Mouse (Mus musculus) embryonic facial prominence, embryonic 15.5 days (tissue): Measurements from ENCODE around the gene Nupl1. TPM values are rescaled to one million over a fixed set of nuclear protein-coding genes. Genes with fewer than 3 reads are reported as not detected.

Experiments used
- ATAC-seq: fragments of 200-750 bp; cut with Nextera tagmentation; 2 replicates; pipeline ENCODE4 v1.8.0; 2017; ENCODE audit warnings: low read depth, moderate TSS enrichment; ENCODE audit not compliant: insufficient number of reproducible peaks, low FRiP score, low TSS enrichment
- H3K27ac ChIP-seq: fragments of 300-500 bp; sonication (generic); replicated peaks from 2 replicates; pipeline ENCODE4 v1.5.1; 2015; ENCODE audit warnings: mild to moderate bottlenecking, inconsistent platforms
- H3K27me3 ChIP-seq: fragments of 300-500 bp; sonication (generic); 2 replicates; pipeline ENCODE4 v1.6.1; 2015; ENCODE audit warnings: inconsistent platforms
- H3K36me3 ChIP-seq: fragments of 300-500 bp; sonication (generic); 2 replicates; pipeline ENCODE4 v1.6.1; 2015; ENCODE audit warnings: mild to moderate bottlenecking, inconsistent platforms
- H3K4me1 ChIP-seq: fragments of 300-500 bp; sonication (generic); 2 replicates; pipeline ENCODE4 v1.6.1; 2015; ENCODE audit warnings: inconsistent platforms
- H3K4me2 ChIP-seq: fragments of 300-500 bp; sonication (generic); replicated peaks from 2 replicates; pipeline ENCODE4 v1.6.1; 2015; ENCODE audit warnings: mild to moderate bottlenecking, inconsistent platforms
- H3K4me3 ChIP-seq: fragments of 300-500 bp; sonication (generic); replicated peaks from 2 replicates; pipeline ENCODE4 v1.5.1; 2015; ENCODE audit warnings: mild to moderate bottlenecking, inconsistent platforms
- H3K9ac ChIP-seq: fragments of 300-500 bp; sonication (generic); 2 replicates; pipeline ENCODE4 v1.6.1; 2015; ENCODE audit warnings: inconsistent platforms
- H3K9me3 ChIP-seq: fragments of 300-500 bp; sonication (generic); replicated peaks from 2 replicates; pipeline ENCODE4 v1.6.1; 2016; ENCODE audit warnings: inconsistent platforms
- WGBS: fragments of 180-500 bp; shearing (Covaris S2); methylation state at CpG from one replicate; pipeline ENCODE4 v1.1.7; 2015; 5-methylcytosine and 5-hydroxymethylcytosine counted together
- polyA plus RNA-seq: library from polyadenylated mRNA; unstranded; fragments of >200 nt; fragmentation: Nextera tagmentation; extraction: Ambion mirVana; gene quantifications from 2 replicates; pipeline ENCODE4 v1.2.1, GENCODE M21; 2015

Nupl1 gene
- polyA plus RNA-seq, 1 experiment from 2014 or later, result not detected

DNA sequence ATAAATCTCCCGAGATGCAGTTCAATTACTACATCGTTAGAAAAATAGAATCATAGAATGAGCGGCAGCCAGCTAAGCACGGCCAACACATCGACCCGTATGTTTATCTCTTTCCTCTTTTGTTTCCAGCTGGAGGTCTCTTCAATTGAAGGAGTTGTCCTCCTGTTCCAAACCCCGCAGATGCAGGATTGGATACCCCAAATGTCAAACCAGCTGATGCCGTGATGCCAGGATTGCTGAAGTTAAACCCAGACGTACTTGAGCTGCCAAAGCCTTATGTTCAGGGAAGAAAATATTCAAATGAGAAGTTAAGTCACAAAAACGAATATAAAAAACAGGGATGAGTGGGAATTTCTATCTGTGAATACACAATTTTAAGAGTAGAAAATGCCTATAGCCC lies 31.3 kb downstream of the Nupl1 start:
- WGBS, result 90% methylated on average over 10 of the region's 10 CpGs
- Histone ChIP-seq H3K4me3 (no peak overlapping the region), H3K9me3 (no peaks in the 10 kb centered on the region), H3K27ac (no peak overlapping the region), H3K4me1 (no peaks in the 10 kb centered on the region), H3K27me3 (no peaks in the 10 kb centered on the region), H3K36me3 (peaks cover 27% of the 10 kb centered on the region), H3K4me2 (no peak overlapping the region), H3K9ac (no peak overlapping the region)
- ATAC-seq, result no peak

DNA sequence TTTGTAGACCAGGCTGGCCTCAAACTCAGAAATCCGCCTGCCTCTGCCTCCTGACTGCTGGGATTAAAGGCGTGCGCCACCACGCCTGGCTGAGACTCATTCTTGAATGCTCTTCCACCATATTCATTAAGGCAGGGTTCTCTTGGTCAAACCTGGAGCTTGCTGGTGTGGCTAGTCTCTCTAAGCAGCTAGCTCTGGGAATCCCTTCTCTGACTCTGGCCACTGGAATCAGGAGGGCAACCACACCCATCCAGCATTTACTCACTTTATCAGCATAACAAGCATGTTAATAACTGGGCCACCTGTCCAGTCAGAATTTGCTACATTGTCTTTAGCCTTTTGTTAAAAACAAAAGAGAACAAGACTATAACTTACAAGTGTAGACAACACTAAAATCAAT lies 33.6 kb downstream of the Nupl1 start:
- 97% methylated on average over 4 of the region's 4 CpGs for WGBS
- ATAC-seq, result no peak
- Histone ChIP-seq H3K36me3 (peaks cover 27% of the 10 kb centered on the region), H3K27ac (no peak overlapping the region), H3K4me1 (no peaks in the 10 kb centered on the region), H3K4me2 (no peak overlapping the region), H3K9ac (no peak overlapping the region), H3K4me3 (no peak overlapping the region), H3K9me3 (no peaks in the 10 kb centered on the region), H3K27me3 (no peaks in the 10 kb centered on the region)

DNA sequence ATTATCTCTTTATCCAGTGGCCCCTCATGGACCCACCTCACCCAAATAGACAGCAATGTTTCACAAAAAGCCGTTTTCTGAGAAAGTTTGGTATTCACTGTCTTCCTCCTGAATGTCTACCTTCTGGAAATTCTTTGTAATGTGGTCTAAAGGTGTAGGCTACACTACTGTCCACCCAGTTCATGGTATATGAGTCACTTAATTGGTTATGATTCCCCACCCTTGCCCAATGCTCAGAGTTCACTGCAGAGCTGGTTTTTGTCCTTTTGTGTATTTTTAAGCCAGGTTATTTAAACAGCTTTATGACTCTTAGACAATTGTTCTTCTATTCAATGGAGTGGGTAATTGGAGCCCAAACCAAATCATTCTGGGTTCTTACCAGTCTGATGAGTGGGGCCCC lies 35.1 kb downstream of the Nupl1 start:
- Histone ChIP-seq H3K4me2 (no peak overlapping the region), H3K9me3 (no peaks in the 10 kb centered on the region), H3K27me3 (no peaks in the 10 kb centered on the region), H3K4me1 (no peaks in the 10 kb centered on the region), H3K36me3 (peaks cover 22% of the 10 kb centered on the region), H3K27ac (no peak overlapping the region), H3K9ac (no peak overlapping the region), H3K4me3 (no peak overlapping the region)
- 86% methylated on average over 1 of the region's 1 CpGs for WGBS
- ATAC-seq, result no peak

DNA sequence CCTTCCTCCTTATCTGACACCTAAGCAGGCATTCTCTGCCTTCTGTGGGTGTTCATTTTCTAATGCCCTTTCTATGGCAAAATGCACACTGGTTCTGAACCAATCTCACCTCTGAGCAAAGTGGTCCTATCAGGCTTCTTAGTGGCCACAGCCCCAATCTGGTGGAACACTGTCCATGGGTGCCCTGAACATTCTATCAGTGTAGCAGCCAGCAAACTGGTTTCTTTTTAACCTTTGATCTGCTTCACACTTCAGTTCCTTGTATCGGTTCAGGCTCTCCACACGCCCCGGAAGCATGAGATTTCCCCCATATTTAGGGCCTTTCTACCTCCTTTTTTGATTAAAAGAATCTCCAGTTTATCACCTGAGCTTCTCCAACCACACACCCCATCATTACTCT lies 36.2 kb downstream of the Nupl1 start:
- H3K4me2 ChIP-seq, result no peak overlapping the region
- 93% methylated on average over 3 of the region's 3 CpGs for WGBS

DNA sequence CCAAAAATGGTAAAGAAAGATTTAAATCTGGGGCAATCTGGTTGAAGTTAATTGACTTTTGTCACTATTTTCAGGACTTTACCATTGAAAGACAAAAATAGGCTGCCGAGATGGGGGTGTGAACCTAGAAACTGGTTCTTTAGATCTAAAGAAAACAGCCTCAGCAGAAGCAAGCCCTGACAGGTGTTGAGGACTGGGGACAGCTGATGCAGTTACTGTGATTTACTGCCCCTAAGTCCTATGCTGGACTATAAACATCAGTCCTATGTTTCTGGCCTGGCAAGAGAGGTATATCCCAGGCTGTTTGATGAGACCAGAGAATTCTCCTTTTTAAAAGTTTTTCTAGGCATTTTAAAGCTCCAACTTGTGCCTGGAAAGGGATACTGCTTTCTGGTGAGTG lies 37.2 kb downstream of the Nupl1 start:
- ATAC-seq, result no peak

More for the DNA sequence above, 36.2 kb downstream of the Nupl1 start:
- peaks cover 19% of the 10 kb centered on the region for H3K36me3 ChIP-seq
- H3K4me3 ChIP-seq, result no peak overlapping the region
- no peaks in the 10 kb centered on the region for H3K9me3 ChIP-seq
- no peak overlapping the region for H3K27ac ChIP-seq
- ATAC-seq, result no peak
- no peak overlapping the region for H3K9ac ChIP-seq
- H3K4me1 ChIP-seq, result no peaks in the 10 kb centered on the region
- H3K27me3 ChIP-seq, result no peaks in the 10 kb centered on the region

DNA sequence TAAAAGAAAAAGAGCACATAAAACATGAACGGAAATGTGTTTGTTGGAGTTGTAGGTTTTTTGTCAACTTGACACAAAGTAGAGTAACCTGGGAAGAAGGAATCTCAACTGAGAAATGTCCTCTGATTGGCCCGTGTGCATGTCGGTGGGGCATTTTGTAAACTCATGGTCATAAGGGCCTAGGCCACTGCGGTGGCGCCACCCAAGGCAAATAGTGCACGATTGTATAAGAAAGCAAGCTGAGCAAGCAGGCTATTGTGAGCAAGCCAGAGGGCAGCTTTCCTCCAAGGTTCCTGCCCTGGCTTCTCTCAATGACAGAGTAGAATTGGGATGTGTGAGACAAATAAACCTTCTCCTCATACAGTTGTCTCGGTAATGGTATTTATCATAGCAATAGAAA lies 42.1 kb downstream of the Nupl1 start:
- no peaks in the 10 kb centered on the region for H3K4me1 ChIP-seq
- H3K4me3 ChIP-seq, result no peak overlapping the region
- no peaks in the 10 kb centered on the region for H3K36me3 ChIP-seq
- no peak overlapping the region for H3K4me2 ChIP-seq
- H3K9me3 ChIP-seq, result no peaks in the 10 kb centered on the region
- H3K27me3 ChIP-seq, result no peaks in the 10 kb centered on the region
- H3K27ac ChIP-seq, result no peak overlapping the region
- 89% methylated on average over 7 of the region's 7 CpGs for WGBS
- no peak for ATAC-seq
- H3K9ac ChIP-seq, result no peak overlapping the region

More for the DNA sequence above, 37.2 kb downstream of the Nupl1 start:
- Histone ChIP-seq H3K9me3 (no peaks in the 10 kb centered on the region), H3K4me2 (no peak overlapping the region), H3K4me1 (no peaks in the 10 kb centered on the region), H3K9ac (no peak overlapping the region), H3K27ac (no peak overlapping the region), H3K4me3 (no peak overlapping the region), H3K36me3 (peaks cover 12% of the 10 kb centered on the region), H3K27me3 (no peaks in the 10 kb centered on the region)
- 60% methylated on average over 1 of the region's 1 CpGs for WGBS

DNA sequence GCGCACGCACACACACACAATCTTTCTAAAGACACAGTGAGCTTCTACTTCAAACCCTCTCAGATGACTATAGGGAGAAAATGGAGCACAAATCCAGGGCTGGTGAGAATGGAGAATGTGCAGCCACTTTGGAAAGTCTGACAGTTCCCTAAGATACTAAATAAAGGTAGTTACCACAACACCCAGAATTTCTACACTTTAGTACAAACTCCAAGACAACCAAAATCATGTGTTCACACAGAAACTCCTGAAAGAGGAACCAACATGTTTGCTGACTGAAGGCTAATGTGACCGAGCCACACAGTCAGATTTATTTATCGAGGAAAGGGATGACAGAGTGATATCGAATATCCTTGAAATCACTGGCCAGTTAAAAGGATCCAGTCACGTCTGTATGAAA lies 46.2 kb downstream of the Nupl1 start:
- no peaks in the 10 kb centered on the region for H3K4me1 ChIP-seq
- no peaks in the 10 kb centered on the region for H3K9me3 ChIP-seq
- no peak for ATAC-seq
- no peaks in the 10 kb centered on the region for H3K36me3 ChIP-seq
- no peak overlapping the region for H3K9ac ChIP-seq
- no peak overlapping the region for H3K4me3 ChIP-seq
- 79% methylated on average over 6 of the region's 6 CpGs for WGBS
- H3K27me3 ChIP-seq, result no peaks in the 10 kb centered on the region
- H3K4me2 ChIP-seq, result no peak overlapping the region
- no peak overlapping the region for H3K27ac ChIP-seq

DNA sequence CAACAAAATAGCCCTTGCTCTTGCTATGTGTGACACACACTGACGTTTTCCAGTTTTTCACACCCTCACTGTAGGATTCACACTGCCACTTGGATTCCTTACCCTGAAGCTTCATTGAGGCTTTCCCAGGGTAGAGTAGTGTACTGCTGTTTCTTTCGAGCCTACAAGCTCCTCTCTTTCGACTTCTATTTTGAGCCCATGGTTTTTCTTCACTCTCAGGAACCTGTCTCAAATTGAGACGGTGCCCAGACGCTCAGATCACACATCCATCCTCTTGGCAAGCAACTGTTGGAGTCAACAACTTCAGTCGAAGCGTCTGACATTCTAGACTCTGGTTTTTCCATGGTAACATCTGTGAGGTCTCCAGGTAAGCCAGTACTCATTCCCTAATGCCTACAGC lies 54.3 kb downstream of the Nupl1 start, which contains the start of gene Atp8a2:
Atp8a2 (minus strand) TSS at position 296 of the 400 bp plus-strand sequence.
- no peak within 1 kb of the TSS for H3K4me2 ChIP-seq
- no peak within 1 kb of the TSS for H3K27ac ChIP-seq
- H3K4me3 ChIP-seq, result no peak within 1 kb of the TSS
- no peaks in the 10 kb centered on the region for H3K36me3 ChIP-seq
- H3K9ac ChIP-seq, result no peak within 1 kb of the TSS
- no peak for ATAC-seq
- WGBS, result 77% methylated on average over 7 of the region's 7 CpGs
- no peaks in the 10 kb centered on the region for H3K9me3 ChIP-seq
- H3K4me1 ChIP-seq, result no peaks in the 10 kb centered on the region
- no peaks in the 10 kb centered on the region for H3K27me3 ChIP-seq

DNA sequence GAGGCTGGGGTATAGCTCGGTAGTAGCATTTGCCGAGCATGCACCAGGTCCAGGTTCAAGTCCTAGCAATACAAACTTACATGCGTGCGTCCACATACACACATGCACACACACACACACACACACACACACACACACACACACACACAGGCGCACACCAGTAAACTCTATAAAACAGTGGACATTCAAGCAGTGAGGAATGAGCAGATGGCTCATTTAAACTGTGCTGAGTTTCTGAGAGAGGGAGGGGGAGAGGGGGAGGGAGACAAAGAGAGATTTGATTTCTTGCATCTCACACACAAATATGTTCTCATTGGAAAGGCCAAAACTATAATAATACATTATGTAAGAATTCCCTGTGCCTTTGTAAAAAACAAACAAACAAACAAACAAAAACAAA lies 55.2 kb downstream of the Nupl1 start:
- Histone ChIP-seq H3K9ac (no peak overlapping the region), H3K4me1 (no peaks in the 10 kb centered on the region), H3K27me3 (no peaks in the 10 kb centered on the region), H3K4me2 (no peak overlapping the region), H3K36me3 (no peaks in the 10 kb centered on the region), H3K27ac (no peak overlapping the region), H3K4me3 (no peak overlapping the region), H3K9me3 (no peaks in the 10 kb centered on the region)
- ATAC-seq, result no peak
- 87% methylated on average over 5 of the region's 5 CpGs for WGBS

DNA sequence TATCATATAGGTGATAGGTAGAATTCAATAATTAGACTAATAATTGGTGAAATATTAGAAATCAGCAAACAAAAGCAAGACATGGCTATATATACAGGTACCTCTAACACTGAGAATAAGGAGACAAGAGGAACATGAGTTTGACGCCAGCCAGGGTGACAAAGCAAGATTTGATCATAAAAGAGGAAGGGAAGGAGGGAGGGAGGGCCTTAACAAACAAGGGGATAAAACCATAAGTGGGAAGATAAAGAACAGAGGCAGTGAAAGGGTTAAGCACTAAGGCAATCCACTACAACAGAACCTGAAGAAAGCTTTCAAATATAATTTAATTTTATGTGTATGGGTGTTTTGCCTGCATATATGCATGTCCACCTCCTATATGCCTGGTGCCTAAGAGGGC lies 56.6 kb downstream of the Nupl1 start:
- Histone ChIP-seq H3K27me3 (no peaks in the 10 kb centered on the region), H3K4me1 (no peaks in the 10 kb centered on the region), H3K4me2 (no peak overlapping the region), H3K9ac (no peak overlapping the region), H3K4me3 (no peak overlapping the region), H3K27ac (no peak overlapping the region), H3K9me3 (no peaks in the 10 kb centered on the region), H3K36me3 (no peaks in the 10 kb centered on the region)
- 96% methylated on average over 1 of the region's 1 CpGs for WGBS
- no peak for ATAC-seq

DNA sequence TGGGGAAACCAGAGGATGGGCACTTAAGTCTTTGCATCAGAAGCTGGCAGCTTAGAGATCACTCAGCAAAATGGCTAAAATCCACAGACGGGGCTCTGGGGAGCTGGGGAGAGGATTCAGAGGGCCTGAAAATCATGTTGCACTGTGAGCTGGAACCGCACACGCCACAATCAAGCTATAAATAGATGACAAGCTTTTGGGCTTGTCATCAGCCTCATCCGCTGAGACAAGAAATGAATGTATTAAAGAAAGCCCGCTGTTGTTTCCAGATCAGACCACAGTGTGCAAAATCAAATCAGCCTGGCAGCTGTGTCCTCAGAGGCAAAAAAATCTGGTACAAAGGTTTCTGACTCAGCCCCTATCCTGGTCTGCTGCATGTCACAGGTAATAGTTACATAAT lies 61.5 kb downstream of the Nupl1 start:
- no peak for ATAC-seq
- Histone ChIP-seq H3K27ac (no peak overlapping the region), H3K36me3 (no peaks in the 10 kb centered on the region), H3K4me1 (no peaks in the 10 kb centered on the region), H3K9me3 (no peaks in the 10 kb centered on the region), H3K4me2 (no peak overlapping the region), H3K4me3 (no peak overlapping the region), H3K27me3 (no peaks in the 10 kb centered on the region), H3K9ac (no peak overlapping the region)
- WGBS, result 58% methylated on average over 5 of the region's 5 CpGs

DNA sequence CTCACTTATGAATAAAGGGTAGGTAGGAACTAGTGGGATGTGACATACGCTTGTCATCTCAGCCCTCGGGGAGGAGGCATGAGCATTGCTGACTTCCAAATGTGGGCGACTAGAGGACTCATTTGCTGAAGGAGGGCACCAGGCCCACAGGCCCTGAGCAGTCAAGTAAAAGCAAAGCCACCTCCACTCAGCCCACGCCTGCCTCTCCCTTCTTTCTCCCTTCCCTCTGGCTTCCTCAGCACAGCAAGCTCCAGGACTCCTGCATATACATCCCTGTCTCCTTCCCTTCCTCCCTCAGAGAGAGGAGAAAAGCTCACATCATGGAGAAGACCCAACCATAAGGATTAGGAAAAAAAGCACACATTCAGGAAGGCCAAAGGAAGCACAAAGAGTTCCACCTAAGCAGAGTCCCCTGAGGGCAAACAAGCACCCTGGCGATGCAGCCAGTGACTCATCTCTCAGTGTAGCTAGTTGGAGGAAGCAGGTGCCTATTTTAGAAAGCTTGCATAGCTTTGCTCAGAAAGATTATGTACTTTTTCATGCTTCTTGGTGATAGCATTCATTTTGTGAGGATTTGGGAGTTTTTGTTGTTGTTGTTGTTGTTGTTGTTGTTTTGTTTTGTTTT lies 62.9 kb downstream of the Nupl1 start:
- Histone ChIP-seq H3K9ac (no peak overlapping the region), H3K27ac (no peak overlapping the region), H3K36me3 (no peaks in the 10 kb centered on the region), H3K27me3 (no peaks in the 10 kb centered on the region), H3K9me3 (no peaks in the 10 kb centered on the region), H3K4me1 (no peaks in the 10 kb centered on the region), H3K4me3 (no peak overlapping the region), H3K4me2 (no peak overlapping the region)
- 55% methylated on average over 5 of the region's 5 CpGs for WGBS
- ATAC-seq, result no peak
